Mouse (Mus musculus) E14TG2a.4 (cell line): ENCODE measurements around the gene Hcst.

Source experiments
- CTCF ChIP-seq: conservative IDR thresholded peaks from 2 replicates; pipeline ENCODE4 v1.5.1; 2014; ENCODE audit warnings: low read length
- NANOG ChIP-seq: IDR thresholded peaks from 2 replicates; pipeline ENCODE4 v1.6.1; 2014; ENCODE audit warnings: borderline replicate concordance, low read length, mixed read lengths

DNA sequence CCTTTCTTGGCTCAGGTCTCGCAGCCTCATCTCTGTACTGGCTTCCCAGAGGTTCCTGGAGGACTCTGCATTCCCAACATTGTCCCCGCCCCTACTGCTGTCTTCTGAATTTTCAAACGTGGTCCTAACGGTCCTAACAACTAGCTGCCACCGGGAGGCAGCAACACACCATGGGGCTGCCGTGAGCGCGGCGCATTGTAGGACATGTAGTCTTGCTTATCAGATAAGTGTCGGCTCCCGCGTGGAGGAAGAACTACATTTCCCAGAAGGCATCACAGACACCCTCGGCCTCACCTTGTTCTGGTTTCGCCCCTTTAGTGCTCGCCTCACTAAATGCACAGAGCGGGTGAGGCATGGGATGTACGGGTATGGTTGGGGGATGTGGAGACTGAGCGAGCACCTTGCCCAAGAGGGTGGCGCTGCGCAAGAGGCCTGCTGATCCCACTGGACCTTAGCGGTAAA is 46.1 kb downstream of the Hcst start:
- TF ChIP-seq CTCF: peak; percentile 68
- no peak for TF ChIP-seq NANOG
